In genomic region chr7:140670693-140671092, GRCm38 (mm10) we compare ENCODE assay signal across 12 mouse cellular contexts. TPM values are rescaled to one million over a fixed set of nuclear protein-coding genes. Genes with fewer than 3 reads are reported as not detected.
DNase-seq lines count a peak whose midpoint lies in the region; TF ChIP-seq lines count a peak whose summit lies in the region.
"Not testable (repeated sequence)": the region's sequence is repeated elsewhere in the genome, so short reads cannot be mapped to it uniquely, and the experiment has no call there.
"Had no signal": no experiment of that assay in that cellular context is flagged by ENCODE, and none has a peak within 500 bp of the region (broad histone marks: within the 10 kb centered on the region; RNA-seq: fewer than 3 reads in every experiment).

No protein-coding gene starts in this region.

- not testable (repeated sequence) for H3K4me3 ChIP-seq in ES-Bruce4 (ENCODE audit: low read depth, low read length)

- H3K27ac ChIP-seq in ES-Bruce4 (ENCODE audit: insufficient read depth, low read length): not testable (repeated sequence)

- H3K36me3 ChIP-seq in ES-Bruce4 (ENCODE audit: control insufficient read depth, insufficient read depth, low read length, poor library complexity, severe bottlenecking): not testable (repeated sequence)

- DNase-seq in ES-CJ7 (ENCODE audit: low read depth, low spot score) (peak; percentile 70), R1 (ENCODE audit: low read depth, low spot score) (peak; percentile 55), ZHBTc4 (ENCODE audit: low read depth, low spot score) (peak; percentile 82)

- not testable (repeated sequence) for H3K9me3 ChIP-seq in ES-Bruce4 (replicated peaks; ENCODE audit: control insufficient read depth, insufficient read depth, low read length, poor library complexity, severe bottlenecking)

- TF ChIP-seq POLR2A in ES-Bruce4 (IDR thresholded peaks at IDR 0.05; ENCODE audit: insufficient read depth, low read length): not testable (repeated sequence)

- TF ChIP-seq EP300 in ES-Bruce4 (IDR thresholded peaks at IDR 0.05; ENCODE audit: insufficient read depth, low read depth, low read length): peak; percentile 80

- not testable (repeated sequence) for H3K9ac ChIP-seq in ES-Bruce4 (ENCODE audit: low read depth, poor library complexity, severe bottlenecking)

- not testable (repeated sequence) for TF ChIP-seq CTCF in ES-Bruce4 (IDR thresholded peaks at IDR 0.05; ENCODE audit: low read depth, low read length)

- not testable (repeated sequence) for H3K27me3 ChIP-seq in ES-Bruce4 (ENCODE audit: control insufficient read depth, insufficient read depth, low read length, poor library complexity, severe bottlenecking)

- not testable (repeated sequence) for H3K4me1 ChIP-seq in ES-Bruce4 (ENCODE audit: control insufficient read depth, insufficient read depth, low read length)

RNA-seq across cellular contexts. Expression of gene Olfr539, which starts 11.0 kb away (rescaled TPM):
- polyA plus RNA-seq in ES-Bruce4 (2011; ENCODE audit: insufficient read depth, insufficient read length, low read depth, missing spikeins): 0.17 and 0.48 TPM in 2 replicates
- polyA plus RNA-seq: adrenal gland, adult 2 months; C2C12; cerebellum, adult 2 months; G1E; Patski had no signal

RNA-seq across cellular contexts. Expression of gene Olfr45, which starts 11.1 kb away (rescaled TPM):
- not detected in 2 replicates for polyA plus RNA-seq in ES-Bruce4 (2011; ENCODE audit: insufficient read depth, insufficient read length, low read depth, missing spikeins)
- polyA plus RNA-seq: activated CD4-positive, CD25-positive, alpha-beta regulatory T cell, adult 4 months; adrenal gland, adult 2 months; brain, embryonic 14.5 days; C2C12; CD4-positive, CD25-positive, alpha-beta regulatory T cell, adult 4 months; cerebellum, adult 2 months; G1E; Patski had no signal

RNA-seq across cellular contexts. Expression of gene Olfr53, which starts 24.4 kb away (rescaled TPM):
- not detected in 2 replicates for polyA plus RNA-seq in ES-Bruce4 (2011; ENCODE audit: insufficient read depth, insufficient read length, low read depth, missing spikeins)
- polyA plus RNA-seq: activated CD4-positive, CD25-positive, alpha-beta regulatory T cell, adult 4 months; adrenal gland, adult 2 months; brain, embryonic 14.5 days; C2C12; CD4-positive, CD25-positive, alpha-beta regulatory T cell, adult 4 months; cerebellum, adult 2 months; G1E; Patski had no signal

RNA-seq across cellular contexts. Expression of gene Olfr541, which starts 26.4 kb away (rescaled TPM):
- not detected in 2 replicates for polyA plus RNA-seq in ES-Bruce4 (2011; ENCODE audit: insufficient read depth, insufficient read length, low read depth, missing spikeins)
- polyA plus RNA-seq: activated CD4-positive, CD25-positive, alpha-beta regulatory T cell, adult 4 months; adrenal gland, adult 2 months; brain, embryonic 14.5 days; C2C12; CD4-positive, CD25-positive, alpha-beta regulatory T cell, adult 4 months; cerebellum, adult 2 months; G1E; Patski had no signal

RNA-seq across cellular contexts. Expression of gene Olfr61, which starts 41.9 kb away (rescaled TPM):
- polyA plus RNA-seq in ES-Bruce4 (2011; ENCODE audit: insufficient read depth, insufficient read length, low read depth, missing spikeins): not detected in 2 replicates
- polyA plus RNA-seq: activated CD4-positive, CD25-positive, alpha-beta regulatory T cell, adult 4 months; adrenal gland, adult 2 months; brain, embryonic 14.5 days; C2C12; CD4-positive, CD25-positive, alpha-beta regulatory T cell, adult 4 months; cerebellum, adult 2 months; G1E; Patski had no signal
